8 mouse cellular contexts compared by ENCODE assay signal in the genomic region with DNA sequence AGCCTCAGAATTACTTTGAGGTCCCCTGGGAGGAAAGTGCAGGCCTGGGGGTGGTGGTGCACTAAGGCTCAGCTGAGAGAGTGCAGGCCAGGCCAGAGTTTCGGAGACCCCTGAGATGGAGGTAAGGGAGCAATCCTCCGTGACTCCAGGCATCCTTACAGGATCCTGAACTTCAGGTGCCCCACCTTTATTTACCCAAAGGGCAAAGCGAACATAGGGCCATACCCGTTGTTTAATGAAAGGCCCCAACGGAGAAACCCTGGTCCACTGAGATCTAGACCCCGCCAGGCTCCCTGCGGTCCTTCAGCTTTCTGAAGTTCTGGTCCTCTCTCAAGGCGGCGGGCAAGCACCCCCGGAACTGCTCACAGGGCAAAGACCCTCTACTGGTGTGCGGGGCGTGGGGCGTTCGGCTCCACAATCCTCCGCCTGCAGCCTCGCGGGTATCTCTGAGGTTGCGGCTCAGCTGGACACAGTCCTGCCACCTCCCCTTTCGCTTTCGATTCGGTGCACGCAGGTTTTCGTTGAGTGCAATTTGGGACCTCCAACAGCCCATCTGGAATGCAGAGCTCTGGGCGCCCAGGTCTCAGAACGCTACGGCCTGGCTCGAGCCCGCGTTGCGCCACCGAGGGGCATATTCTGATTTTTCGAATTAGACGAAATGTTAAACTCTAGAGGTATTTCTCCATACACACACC. TPM values are rescaled to one million over a fixed set of nuclear protein-coding genes. Genes with fewer than 3 reads are reported as not detected.
DNase-seq lines count a peak whose midpoint lies in the region; ATAC-seq and TF ChIP-seq lines count a peak whose summit lies in the region.

No protein-coding gene starts in this region.

- no peaks in the 10 kb centered on the region for H3K36me3 ChIP-seq in heart, embryonic 12.5 days

- intact Hi-C loops in left cerebral cortex, postnatal 36 days (cut with DNase I): no loop called here
- intact Hi-C loops in left cerebral cortex, postnatal 4 days (cut with DNase I): no loop called here

- peak; percentile 18 to 19 for DNase-seq in left cerebral cortex, postnatal 36 days (ENCODE audit: low spot score in 2 of 2)
- no peak for DNase-seq in left cerebral cortex, postnatal 4 days
- DNase-seq in kidney, postnatal 14 days: peak; percentile 23
- DNase-seq in yolk sac, embryonic 10.5 days (ENCODE audit: low spot score): no peak
- DNase-seq in layer of hippocampus, adult 2 months (ENCODE audit: low spot score in 2 of 2): no peak
- DNase-seq in ovary, adult 18-20 months (ENCODE audit: low spot score): no peak

- no peaks in the 10 kb centered on the region for H3K9me3 ChIP-seq in heart, embryonic 12.5 days (replicated peaks)

- 6% methylated on average over 33 of the region's 33 CpGs for WGBS in heart, embryonic 12.5 days

- H3K4me1 ChIP-seq in heart, embryonic 12.5 days (replicated peaks): peaks cover 28% of the 10 kb centered on the region

- peak overlapping the region; percentile 29 for H3K9ac ChIP-seq in heart, embryonic 12.5 days

- no peak for ATAC-seq in heart, embryonic 12.5 days (ENCODE audit: insufficient number of reproducible peaks, low FRiP score)
- ATAC-seq in megakaryocyte progenitor cell, adult 5-6 weeks (replicated peaks; ENCODE audit: poor library complexity): 0 out of 2 replicates have a peak, but pooled peaks have one; percentile 14

- no peak overlapping the region for H3K27ac ChIP-seq in heart, embryonic 12.5 days (ENCODE audit: poor library complexity, severe bottlenecking)
- H3K27ac ChIP-seq in layer of hippocampus, adult 2 months: no peak overlapping the region

- peaks cover 88% of the 10 kb centered on the region for H3K27me3 ChIP-seq in heart, embryonic 12.5 days (replicated peaks)

- H3K4me3 ChIP-seq in heart, embryonic 12.5 days: peak overlapping the region; percentile 41
- no peak overlapping the region; the same call in 1 of the 2 replicates for H3K4me3 ChIP-seq in layer of hippocampus, adult 2 months

- TF ChIP-seq CTCF in layer of hippocampus, adult 2 months (conservative IDR thresholded peaks at IDR 0.05): no peak

- peak overlapping the region; percentile 59 for H3K4me2 ChIP-seq in heart, embryonic 12.5 days

RNA-seq across cellular contexts. Expression of a gene that starts 3.6 kb away (rescaled TPM):
- total RNA-seq in left cerebral cortex, postnatal 36 days (2021): 1 to 10 TPM in 1 of 2 experiments, under 1 TPM in 1; 0.69 to 1.5 TPM
- 1 to 10 TPM; 1.6 to 1.9 TPM for total RNA-seq in left cerebral cortex, postnatal 4 days (2021)
- 0.15 and 0.17 TPM in 2 replicates for polyA plus RNA-seq in heart, embryonic 12.5 days (2016; fragmentation: Nextera tagmentation; extraction: Ambion mirVana)
- not detected in 2 replicates for total RNA-seq in megakaryocyte progenitor cell, adult 5-6 weeks (2015)
- total RNA-seq in megakaryocyte progenitor cell, adult 5-6 weeks (2017): not detected in 2 replicates
- 1 to 10 TPM in 1 of 2 experiments, under 1 TPM in 1; 0.71 to 1.3 TPM for total RNA-seq in layer of hippocampus, adult 2 months (2021)

Comparison
In these comparisons a context has a peak if more than half of its experiments do, and no peak if none do; other contexts are left out.
1. DNase-seq: peak in left cerebral cortex, postnatal 36 days (2 of 2) and kidney, postnatal 14 days (single experiment); none in left cerebral cortex, postnatal 4 days (single experiment), yolk sac, embryonic 10.5 days (single experiment), layer of hippocampus, adult 2 months (0 of 2) and ovary, adult 18-20 months (single experiment).